Mouse (Mus musculus) liver (tissue): ENCODE data around the gene Pyy.

Experiments
- DNase-seq: peaks from one replicate; pipeline ENCODE4 v3.0.0-alpha.2; 2020; ENCODE audit warnings: mixed read lengths

Pyy gene

DNA sequence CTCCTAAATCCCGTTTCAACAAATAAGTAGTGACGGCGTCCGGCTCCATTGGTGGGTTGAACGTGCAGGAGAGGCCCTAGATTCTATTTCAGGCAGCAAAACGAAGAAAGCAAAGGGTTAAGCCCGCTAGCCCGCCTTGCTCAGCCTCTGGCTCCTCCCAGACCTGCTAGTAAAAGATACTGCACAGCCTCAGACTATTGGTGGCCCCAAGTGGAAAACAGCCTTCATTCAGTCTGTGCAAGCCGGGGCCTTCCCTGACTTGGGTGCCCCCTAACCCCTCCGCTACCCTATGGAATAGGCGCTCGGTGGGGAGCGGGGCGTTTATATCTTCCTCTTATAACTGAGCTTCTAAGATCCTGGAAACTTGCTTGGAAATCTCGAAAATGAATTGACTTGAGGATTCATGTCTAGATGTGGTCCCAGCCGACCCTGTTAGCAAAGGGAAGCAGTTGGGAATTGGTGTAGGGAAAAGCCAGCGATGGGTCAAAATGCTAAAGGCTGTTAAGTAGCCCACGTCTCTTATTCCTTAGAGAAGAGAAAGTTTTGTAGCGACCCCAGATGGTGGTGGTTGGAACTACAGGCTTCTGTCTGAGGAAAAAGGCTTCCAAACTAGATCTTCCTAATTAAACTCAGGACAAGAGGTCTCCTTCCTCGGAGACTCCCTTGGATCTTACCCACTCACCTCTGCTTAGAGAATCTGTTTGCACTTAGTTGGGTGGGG, 18.4 kb downstream of the Pyy start:
- peak; percentile 91 for DNase-seq

GRCm38 (mm10) chr11:102087931-102088898, 19.4 kb downstream of the Pyy start, which contains the start of gene Mpp2:
Gene Mpp2, minus strand, starts transcription at chr11:102088515.
- peak; percentile 95 for DNase-seq

DNA sequence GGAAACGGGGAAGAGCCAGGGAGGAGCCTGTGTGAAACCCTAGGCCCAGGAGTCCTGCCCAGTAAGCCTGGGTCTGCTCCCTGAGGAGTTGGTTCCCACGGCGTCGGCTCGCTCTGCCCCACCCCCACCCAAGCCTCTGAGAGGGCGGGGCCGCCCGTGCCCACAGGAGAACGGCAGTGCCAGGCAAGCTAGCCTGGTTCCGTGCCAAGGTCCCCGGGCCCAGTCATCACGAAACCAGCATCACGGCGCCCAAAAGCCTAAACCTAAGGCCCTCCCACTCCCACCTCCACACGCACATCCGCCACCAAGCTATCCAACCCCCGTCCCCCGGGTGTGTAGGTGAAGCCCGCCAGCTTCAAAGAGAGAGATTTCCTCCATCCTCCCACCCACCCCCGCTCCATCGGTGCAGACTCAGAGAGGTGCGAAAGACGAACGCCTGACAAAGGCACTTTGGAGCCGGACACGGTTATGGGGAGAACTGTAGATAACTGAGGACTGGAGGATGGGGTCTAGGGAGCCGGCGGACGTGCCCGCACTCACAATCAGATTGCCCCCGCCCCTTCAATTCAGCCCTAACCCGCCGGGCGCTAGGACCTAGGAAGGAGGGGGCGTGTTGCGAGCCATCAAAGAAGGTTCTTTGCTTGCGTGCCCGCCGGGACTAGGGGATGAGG, 20.4 kb downstream of the Pyy start:
- peak; percentile 82 for DNase-seq

DNA sequence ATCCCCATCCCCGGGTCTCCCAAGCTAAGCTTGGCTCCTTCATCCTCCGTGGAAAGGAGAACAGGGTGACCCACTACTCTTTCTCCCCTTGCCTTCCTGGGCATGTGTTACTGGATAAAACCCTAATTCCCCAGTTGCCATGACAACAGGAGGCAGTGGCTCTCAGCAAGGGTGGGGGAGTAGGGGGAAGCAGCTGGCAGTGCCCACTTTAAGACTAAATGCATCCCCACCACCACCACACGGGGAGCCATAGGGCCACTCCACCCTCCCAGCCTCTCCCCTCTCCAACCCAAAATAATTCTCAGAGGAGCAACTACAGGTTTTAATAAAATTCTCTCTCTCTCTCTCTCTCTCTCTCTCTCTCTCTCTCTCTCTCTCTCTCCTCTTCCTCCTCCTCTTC, 21.3 kb downstream of the Pyy start:
- no peak for DNase-seq

DNA sequence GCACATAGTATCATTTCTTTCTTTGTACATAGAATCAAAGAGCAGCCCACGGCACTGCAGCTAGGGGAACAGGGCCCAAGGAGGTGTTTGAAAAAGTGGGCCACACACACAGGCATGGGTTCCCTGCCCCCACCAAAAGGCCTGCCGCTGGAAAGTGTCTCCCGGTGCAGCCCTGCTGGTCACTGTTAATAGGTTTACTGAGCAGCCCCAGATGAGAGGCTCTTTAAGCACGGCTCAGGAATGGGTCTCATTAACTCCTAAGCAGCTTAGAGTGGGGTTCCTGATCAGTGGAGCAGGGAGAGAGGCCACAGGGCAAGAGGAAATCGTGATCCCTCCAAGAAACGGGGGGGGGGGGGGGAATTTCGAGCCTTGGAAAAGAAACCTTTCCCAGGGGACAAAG, 23.5 kb downstream of the Pyy start:
- no peak for DNase-seq

GRCm38 (mm10) chr11:102083193-102083592, 24.4 kb downstream of the Pyy start:
- DNase-seq, result no peak

- peak; percentile 87 for DNase-seq
These were observed 25.3 kb downstream of the Pyy start for GRCm38 (mm10) chr11:102082322-102082721.

DNA sequence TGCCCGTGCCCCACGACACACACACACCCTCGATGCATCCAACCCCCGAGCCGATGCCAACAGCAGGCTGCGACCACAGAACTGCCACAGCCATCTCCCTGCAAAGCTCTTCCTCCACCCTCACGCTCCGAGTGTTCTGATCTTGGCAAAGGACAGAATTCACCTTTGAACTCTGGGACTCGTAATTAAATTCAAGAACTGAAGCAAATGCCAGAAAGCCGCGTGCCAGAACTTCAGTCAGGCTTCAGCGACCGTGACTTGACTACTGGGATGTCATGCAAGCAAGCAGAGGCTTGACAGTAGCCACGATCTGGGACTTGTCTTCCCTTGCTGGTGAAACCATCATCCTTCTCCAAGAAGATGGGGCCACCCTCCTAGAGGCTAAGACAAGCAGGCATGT, 33.9 kb downstream of the Pyy start:
- DNase-seq, result no peak

- no peak for DNase-seq
These were observed 34.9 kb downstream of the Pyy start for GRCm38 (mm10) chr11:102072729-102073128.

GRCm38 (mm10) chr11:102070426-102070825, 37.2 kb downstream of the Pyy start:
- peak; percentile 38 for DNase-seq

DNA sequence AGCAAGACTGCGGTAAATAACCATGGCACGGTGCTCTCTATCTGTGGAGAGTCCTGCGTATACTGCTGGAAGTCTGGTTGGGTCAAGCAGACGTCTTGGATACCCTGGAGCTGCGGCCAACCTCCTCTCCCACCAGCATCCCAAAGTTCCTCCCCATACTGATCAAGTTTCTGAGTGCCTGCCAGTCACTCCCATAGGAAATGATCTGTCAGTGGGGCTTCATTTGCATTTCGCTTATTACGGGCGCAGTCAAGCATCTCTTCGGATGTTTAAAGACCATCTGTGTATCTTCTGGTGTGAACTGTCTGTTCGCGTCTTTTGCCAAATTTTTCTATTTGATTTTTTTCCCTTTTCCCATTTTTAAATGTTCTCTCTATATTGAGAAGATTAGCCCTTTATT, 38.0 kb downstream of the Pyy start:
- no peak for DNase-seq

DNA sequence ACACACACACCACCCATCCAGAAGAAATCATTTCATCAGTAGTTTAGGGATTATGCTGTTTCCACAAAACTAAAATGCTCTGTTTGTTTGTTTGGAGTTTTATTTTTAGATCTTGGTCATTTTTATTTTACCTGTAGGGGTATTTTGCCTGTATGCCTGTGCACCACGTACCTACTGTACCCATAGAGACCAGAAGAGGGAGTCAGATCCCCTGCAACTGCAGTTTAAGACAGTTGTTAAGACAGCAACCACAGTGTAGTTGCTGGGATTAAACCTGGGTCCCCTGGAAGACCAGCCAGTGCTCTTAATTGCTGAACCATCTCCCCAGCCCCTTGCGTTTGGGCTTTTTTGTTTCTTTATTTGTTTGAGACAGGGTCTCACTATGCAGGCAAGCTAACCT, 38.7 kb downstream of the Pyy start:
- DNase-seq, result no peak

- DNase-seq, result peak; percentile 48
These were observed 44.6 kb downstream of the Pyy start for GRCm38 (mm10) chr11:102063076-102063475.

- no peak for DNase-seq
These were observed 45.6 kb downstream of the Pyy start for GRCm38 (mm10) chr11:102061941-102062473.

GRCm38 (mm10) chr11:102061236-102061940, 46.2 kb downstream of the Pyy start:
- DNase-seq, result peak; percentile 80
